Mouse (Mus musculus) embryo, embryonic 11 days (tissue): ENCODE results near the gene Morf4l1.
A peak's percentile ranks its signal among the peaks of the same experiment; 100 is the strongest.
"Not testable (repeated sequence)": the region's sequence is repeated elsewhere in the genome, so short reads cannot be mapped to it uniquely, and the experiment has no call there.

Experiments used
- DNase-seq: peaks from one replicate; pipeline ENCODE4 v3.0.0-alpha.2; 2015

Gene Morf4l1

GRCm38 (mm10) chr9:90113651-90114566 lies 665 bp downstream of the Morf4l1 start:
- peak; percentile 93 for DNase-seq

- no peak for DNase-seq
Measured at GRCm38 (mm10) chr9:90113151-90113550, 1.4 kb downstream of the Morf4l1 start.

- no peak for DNase-seq
Measured at GRCm38 (mm10) chr9:90109386-90109785, 5.2 kb downstream of the Morf4l1 start.

- DNase-seq = no peak
Measured at GRCm38 (mm10) chr9:90108272-90108671, 6.3 kb downstream of the Morf4l1 start.

GRCm38 (mm10) chr9:90106915-90107314 lies 7.7 kb downstream of the Morf4l1 start:
- DNase-seq = no peak

- no peak for DNase-seq
Measured at GRCm38 (mm10) chr9:90105462-90105861, 9.1 kb downstream of the Morf4l1 start.

- peak; percentile 62 for DNase-seq
Measured at GRCm38 (mm10) chr9:90100760-90101159, 13.8 kb downstream of the Morf4l1 start.

- DNase-seq = peak; percentile 19
Measured at GRCm38 (mm10) chr9:90098934-90099333, 15.6 kb downstream of the Morf4l1 start.

GRCm38 (mm10) chr9:90089339-90090104 lies 25.1 kb downstream of the Morf4l1 start:
- DNase-seq = no peak

GRCm38 (mm10) chr9:90087906-90088485 lies 26.6 kb downstream of the Morf4l1 start:
- DNase-seq = no peak

GRCm38 (mm10) chr9:90084766-90085468 lies 29.7 kb downstream of the Morf4l1 start:
- DNase-seq = no peak

GRCm38 (mm10) chr9:90084152-90084551 lies 30.4 kb downstream of the Morf4l1 start:
- DNase-seq = no peak

- DNase-seq = no peak
Measured at GRCm38 (mm10) chr9:90082992-90083391, 31.6 kb downstream of the Morf4l1 start.

GRCm38 (mm10) chr9:90081961-90082360 lies 32.6 kb downstream of the Morf4l1 start:
- DNase-seq = not testable (repeated sequence)

- peak; percentile 45 for DNase-seq
Measured at GRCm38 (mm10) chr9:90076849-90077461, 37.6 kb downstream of the Morf4l1 start.

- no peak for DNase-seq
Measured at GRCm38 (mm10) chr9:90076131-90076530, 38.4 kb downstream of the Morf4l1 start.

- no peak for DNase-seq
Measured at GRCm38 (mm10) chr9:90075336-90075735, 39.2 kb downstream of the Morf4l1 start.

- no peak for DNase-seq
Measured at GRCm38 (mm10) chr9:90070174-90070573, 44.4 kb downstream of the Morf4l1 start.

- no peak for DNase-seq
Measured at GRCm38 (mm10) chr9:90069485-90069884, 45.1 kb downstream of the Morf4l1 start.

GRCm38 (mm10) chr9:90068786-90069185 lies 45.8 kb downstream of the Morf4l1 start:
- no peak for DNase-seq

- DNase-seq = no peak
Measured at GRCm38 (mm10) chr9:90067341-90067740, 47.2 kb downstream of the Morf4l1 start.

GRCm38 (mm10) chr9:90060932-90061331 lies 53.6 kb downstream of the Morf4l1 start:
- DNase-seq = not testable (repeated sequence)

- DNase-seq = no peak
Measured at GRCm38 (mm10) chr9:90060574-90060875, 54.0 kb downstream of the Morf4l1 start.
